Mouse (Mus musculus): ENCODE measurements around the gene Polr1c.

Gene Polr1c

DNA sequence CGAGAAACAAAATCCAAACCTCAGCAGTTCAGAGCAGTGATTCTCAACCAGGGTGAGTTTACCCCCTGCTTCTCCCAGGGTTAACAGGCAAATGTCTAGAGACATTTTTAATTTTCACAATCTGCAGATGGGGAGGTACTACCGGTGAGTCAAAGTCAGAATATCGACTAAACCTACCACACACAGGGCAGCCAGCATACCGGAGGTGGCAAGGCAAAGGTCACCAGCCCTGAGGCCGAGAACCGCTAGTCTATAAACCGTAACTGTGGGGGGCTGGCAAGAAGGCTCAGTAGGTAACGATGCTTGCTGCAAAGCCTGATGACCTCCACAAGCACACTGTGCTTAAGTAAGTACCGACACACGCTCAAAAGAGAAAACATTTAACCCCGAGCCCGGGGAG lies 17.6 kb upstream of the Polr1c start:
- no peak for DNase-seq

DNA sequence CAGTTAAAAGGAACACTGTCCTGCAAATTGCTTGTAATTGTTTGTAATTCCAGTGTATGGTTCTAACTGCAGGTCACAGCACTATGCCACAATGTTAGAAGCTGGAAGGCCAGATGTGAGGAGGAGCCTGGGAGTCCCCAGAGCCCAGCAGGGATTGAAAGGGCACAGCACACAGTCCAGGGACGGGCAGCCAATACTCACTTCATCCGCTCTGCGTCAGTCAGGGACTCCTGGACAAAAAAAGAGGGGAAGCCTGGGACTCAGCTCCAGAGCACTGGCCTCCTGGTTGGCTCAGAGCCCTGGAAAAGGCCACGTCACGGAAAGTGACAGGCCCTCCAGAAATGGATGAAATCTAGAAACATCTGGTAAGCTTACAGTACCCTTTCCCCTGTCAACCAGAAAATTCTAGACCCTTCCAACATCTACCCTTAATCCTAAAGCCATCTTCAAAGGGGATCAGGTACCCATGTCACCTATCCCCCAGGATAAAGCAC lies 14.4 kb upstream of the Polr1c start:
- no peak for DNase-seq

DNA sequence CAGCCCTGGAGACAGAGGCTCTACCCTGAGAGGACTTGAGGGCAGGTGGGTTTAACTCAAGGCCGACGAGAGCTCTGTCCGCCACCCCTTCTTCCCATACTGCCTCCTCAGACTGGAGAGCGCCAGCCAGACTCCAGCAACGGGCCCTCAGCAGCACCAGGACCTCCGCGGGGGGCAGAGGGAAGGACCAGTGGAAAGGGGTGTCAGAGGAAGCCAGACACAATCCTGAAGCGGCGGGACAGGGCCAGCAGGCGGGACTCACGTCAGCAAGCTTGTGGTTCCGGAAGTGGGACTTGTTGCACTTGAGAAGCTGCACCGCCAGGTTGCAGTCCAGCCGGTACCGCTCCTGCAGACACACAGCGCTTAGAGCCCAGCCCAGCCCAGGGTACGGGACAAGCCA lies 11.8 kb upstream of the Polr1c start:
- no peak for DNase-seq

DNA sequence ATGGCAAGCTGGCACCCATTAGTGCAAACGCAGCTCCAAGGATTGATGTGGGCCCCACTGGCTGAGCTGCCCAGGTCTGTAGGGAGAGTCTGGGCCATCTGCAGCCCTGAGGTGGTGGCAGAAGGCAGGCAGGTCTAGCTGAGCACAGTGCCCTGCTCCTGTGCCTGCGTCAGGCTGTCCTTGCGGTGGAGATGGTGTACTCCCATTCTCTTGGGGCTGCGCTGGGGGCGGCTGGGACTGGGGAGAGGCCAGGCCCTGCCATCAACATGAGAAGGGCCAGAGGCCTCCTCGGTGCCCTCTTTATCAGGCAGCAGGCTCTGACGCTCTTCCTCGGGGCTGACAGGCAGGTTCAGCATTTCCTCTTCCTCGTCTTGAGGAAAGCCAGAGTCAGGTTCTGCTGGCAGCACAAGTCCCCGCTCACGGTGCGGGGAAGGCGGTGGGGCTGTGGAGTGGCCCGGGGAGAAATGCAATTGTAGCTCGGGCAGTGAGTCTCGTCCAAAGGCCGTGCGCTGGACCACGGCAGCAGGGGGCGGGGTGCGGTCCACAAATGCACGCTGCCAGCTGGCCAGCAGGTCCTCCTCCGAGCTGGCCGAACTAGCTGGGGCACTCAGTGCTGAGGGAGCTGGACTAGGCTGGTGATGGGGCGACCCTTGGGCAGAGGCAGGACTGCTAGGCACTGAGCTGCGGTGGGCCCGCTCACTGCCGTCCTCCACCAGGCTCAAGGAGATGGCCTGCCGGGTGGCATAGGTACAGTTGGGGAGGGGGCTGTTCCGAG lies 10.6 kb upstream of the Polr1c start:
- DNase-seq, result no peak

DNA sequence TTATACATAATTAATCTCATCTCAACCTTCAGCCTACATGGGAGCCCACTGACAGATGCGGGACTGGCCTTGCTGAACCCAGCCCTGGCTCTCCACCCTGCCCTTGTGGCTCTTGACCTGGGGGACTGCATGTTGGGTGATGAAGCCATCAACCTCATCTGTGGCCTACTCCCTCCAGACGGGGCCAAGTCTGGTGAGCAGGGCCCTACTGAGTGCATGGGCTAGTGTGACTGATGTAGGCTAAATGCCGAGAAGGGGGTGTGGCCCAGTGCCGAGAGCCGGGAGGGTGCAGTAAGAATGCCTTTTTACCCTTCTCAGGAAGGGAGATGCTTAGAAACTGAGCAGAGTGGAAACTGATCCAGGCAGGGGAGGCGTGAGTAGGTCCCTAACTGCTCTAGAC lies 7.3 kb upstream of the Polr1c start:
- DNase-seq, result no peak

DNA sequence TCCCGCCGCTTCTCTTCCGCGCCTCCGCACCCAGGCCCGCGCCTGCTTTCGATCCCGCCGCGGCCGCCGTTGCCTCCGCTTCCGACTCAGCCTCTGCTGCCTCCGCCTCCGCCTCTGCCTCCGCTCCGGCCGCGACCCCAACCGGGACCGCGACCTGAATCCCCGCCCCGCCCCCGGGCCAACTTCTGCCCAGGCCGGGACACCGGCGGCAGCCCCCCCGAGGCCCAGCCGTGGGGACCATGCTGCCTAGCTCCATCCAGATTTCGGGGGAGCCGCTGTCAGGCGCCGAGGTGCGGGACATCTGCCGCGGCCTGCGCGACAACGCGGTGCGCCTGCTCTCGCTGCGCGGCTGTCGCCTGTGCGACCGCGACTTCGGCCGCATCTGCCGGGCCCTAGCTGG lies 6.3 kb upstream of the Polr1c start:
- peak; percentile 64 for DNase-seq

DNA sequence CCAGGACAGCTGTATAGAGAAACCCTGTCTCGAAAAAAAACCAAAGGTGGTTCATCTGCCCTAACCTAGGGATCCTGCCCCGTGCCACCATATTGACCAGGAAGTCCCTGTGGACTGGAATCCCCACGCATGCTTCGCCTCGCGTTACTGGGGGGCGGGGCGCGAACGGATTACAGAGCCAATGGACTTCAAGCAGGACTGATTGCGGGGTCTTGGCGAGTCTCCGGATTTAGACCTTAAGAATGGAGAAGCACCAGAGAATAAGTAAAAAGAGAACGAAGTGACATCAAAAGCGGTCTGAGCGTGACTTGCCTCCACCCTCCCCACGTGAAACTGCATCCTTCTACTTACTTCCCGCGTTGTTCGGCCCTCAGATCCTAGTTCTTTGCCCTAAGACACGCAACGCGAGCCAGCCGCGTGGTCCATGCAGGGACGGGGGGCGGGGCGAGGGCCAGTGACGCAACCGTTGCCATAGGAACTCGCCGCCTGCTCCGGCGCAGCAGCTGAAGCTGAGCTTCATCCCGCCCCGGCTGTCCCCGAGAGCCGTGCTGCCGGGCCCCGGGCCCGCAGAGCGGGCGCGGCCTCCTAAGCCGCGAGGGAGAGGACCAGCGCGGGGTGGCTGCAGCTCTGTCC lies 5.7 kb upstream of the Polr1c start, which contains the start of gene Lrrc73:
TSS of gene Lrrc73 (plus strand) at position 80 of the 633 bp plus-strand sequence.
- DNase-seq, result peak; percentile 94

DNA sequence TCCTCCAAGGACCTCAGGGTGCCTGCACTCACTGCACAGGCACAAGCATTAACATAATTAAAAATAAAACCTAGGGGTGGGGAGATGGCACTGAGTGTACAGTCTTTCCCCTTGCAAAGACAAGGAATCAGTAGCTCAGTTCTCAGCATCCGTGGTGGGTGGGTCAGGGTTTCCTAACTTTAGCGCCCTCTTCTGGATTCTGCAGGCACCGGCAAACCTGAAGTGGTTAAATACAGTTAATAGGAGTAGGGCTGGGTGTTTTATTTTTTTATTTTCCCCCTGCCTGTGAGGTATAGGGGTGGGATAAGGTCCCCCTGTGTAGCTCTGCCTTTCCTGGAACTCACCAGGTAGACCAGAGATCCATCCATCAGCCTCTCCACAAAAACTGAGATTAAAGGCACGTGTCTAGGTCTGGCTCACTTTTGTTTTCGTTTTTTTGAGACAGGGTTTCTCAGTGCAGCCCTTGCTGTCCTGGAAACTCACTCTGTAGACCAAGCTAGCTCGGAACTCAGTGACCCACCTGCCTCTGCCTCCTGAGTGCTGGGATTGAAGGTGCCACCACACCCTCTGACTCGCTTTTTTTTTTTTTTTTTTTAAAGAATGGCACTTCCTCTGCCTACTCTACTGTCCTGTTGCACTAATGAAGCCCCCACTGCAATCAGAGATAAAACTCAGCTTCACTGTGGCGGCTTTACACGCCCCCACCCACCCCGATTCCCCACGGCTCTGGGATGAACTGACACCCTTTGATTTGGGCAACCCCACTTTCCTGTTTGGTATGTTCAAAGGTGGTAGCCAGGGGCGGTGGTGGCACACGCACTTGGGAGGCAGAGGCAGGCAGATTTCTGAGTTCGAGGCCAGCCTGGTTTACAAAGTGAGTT lies 5.0 kb upstream of the Polr1c start:
- peak; percentile 65 for DNase-seq

DNA sequence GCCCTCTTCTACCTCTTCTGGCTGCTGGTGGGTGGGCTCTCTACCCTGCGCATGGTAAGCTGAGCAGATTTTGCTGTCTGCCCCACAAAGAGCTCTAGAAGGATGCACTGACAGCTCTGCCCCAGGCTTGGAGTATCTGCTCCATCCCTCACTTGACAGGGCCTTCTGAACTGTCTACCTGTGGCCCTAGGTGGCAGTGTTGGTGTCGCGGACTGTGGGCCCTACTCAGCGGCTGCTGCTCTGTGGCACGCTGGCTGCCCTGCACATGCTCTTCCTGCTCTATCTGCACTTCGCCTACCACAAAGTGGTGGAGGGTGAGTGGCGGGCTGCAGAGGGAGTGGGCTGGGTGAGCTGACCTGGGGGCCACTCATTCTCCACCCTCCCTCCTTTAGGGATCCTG lies 3.3 kb upstream of the Polr1c start:
- DNase-seq, result peak; percentile 52

DNA sequence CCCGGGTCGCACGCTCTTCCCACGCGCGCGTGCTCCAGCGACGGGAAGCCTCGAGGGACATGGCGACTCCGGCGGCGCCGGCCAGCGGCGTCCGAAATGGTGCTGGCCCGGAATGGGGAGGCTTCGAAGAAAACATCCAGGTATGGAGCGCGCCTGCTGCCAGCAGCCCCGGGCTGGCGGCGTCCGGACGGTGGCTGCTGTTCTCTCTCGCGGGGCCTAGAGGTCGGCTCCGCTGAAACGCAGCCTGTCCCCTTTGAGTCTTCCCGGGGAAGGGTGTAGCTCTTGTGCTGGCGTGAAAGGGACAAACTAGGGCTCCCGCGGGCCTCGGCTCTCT lies 302 bp upstream of the Polr1c start:
- no peak for DNase-seq

DNA sequence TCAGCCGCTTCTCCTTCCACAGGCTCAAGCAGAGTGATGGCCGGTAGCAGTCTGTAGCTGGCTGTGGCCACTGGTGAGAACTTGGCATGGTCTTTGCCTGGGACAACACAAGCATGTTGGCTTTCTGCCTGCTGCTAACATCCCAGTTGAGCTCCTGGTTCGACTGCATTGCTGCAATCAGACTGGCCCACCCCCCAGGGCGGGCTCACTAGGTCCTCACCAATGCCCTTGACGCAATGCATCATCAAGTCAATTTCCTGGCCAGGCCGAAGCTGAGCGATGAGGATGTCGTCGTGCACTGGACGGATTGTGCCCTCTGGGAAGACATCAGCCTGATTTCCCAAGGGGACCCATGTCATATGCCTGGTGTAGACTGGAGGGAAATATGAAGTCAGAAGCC lies 3.3 kb downstream of the Polr1c start:
- no peak for DNase-seq

DNA sequence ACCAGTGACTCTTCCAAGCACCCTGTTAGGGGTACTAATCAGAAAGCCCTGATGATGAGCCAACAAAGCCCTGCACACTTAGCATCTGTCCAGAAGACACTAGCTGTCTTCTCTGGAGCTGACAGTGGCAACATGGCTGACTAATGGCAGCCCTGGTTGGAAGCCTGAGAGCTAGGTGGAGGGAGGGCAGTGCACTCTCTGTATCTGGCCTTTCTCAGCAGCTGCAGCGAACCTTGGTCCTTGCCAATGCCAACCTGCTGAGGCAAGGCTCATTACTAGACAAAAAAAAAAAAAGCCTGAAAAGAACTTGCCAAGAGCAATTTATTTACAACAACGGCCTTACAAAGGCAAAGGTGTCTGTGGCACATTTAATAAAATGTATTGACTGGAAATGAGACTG lies 4.2 kb downstream of the Polr1c start:
- no peak for DNase-seq

DNA sequence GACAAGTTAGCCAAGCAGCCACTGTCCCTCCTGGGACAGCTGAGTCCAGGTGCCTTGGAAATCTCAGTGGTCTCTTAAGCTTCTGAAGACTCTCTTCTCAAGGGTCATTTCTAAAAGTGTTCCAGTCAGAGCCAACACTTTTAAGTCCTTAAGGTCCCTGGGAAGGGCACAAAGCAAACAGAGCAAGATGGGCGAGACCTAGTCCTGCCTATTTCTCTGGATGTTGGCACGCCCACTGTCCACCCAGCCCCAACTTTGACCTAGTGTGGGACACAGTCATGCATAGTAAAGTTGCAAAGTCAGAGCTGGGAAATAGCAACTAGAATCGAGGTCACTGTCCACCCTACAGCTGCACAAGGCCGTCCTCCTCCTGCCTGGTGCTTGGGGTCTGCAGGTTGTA lies 4.9 kb downstream of the Polr1c start:
- no peak for DNase-seq

DNA sequence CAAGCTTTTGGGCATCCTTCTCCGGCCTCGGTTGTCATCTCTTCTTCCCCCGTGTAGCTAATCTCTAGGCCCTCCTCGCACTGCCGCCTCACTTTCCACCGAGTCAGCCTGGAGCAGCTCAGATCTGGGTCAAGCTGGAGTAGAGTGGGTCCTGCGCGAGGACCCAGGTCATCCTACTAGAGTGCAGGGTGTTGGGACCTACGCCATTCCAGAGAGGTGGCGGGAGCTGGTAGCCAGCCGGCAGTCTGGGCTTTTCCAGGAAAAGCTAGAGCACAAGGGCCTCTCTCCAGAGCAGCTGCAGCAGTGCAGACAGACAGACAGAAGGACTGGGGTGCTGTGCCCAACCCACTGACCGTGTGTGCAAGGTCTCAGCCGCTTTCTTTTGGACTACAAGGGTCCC lies 5.6 kb downstream of the Polr1c start:
- no peak for DNase-seq

DNA sequence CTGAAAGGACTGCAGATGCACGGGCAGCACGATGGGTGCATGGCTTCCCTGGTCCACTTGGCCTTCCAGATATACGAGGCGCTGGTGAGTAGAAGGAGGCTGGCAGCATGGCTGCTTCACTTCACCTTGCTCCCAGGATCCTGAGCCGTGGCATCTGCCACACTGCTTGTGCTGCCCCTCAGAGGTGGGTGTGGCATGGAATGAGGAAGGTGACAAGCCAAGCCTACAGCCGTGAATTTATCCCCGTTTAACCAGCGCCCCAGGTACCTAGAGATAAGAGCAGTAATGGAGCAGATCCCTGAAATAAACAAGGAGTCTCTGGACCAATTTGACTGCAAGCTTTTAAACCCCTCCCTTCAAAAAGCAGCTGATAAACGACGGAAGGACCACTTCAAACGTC lies 6.4 kb downstream of the Polr1c start:
- no peak for DNase-seq

DNA sequence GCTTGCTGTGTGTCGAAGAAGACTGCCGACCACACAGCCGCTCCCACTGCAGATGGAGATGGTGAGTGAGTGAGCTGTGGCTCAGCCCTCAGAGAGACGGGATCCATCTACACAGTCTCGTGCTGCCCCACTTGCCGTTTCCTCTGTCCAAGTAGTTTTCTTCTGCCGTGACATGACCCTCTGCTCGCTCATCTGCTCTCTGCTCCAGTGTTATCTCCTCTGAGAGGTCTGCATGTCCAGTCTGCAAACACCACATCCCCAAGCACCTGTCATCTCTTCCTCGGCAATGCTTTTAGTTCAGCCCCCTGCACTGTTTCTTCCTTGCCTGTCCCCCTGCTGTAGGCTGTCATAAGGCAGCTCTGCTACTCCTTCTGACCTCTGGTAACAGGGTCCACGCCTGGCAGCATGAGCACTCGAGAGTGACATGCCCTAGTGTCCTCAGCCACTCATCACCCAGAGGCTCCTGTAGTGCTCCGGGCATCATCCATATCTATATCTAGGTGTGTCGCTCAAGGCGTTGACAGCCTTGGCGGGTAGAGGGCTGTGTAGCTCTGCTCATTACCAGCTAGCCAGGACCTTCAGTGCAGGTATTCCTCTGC lies 8.2 kb downstream of the Polr1c start:
- DNase-seq, result no peak

DNA sequence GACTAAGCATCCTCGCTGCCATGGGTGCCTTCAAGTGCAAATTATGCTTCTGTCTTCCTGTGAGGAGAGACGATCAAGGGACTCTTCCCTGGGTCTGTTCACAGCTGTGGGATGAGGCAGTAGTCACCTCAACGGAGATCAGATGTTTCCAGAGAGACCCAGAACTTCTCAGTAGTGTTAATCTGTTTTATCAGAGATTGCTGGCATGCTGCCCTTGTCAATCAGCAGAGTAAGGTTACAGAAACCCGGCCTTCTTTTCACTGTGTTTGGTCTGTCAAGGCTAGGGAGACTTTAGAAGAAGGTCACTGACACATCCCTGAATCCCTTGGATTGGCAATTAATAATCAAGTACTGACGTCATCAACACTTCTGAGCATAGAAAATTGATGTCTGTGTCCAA lies 10.4 kb downstream of the Polr1c start:
- no peak for DNase-seq

DNA sequence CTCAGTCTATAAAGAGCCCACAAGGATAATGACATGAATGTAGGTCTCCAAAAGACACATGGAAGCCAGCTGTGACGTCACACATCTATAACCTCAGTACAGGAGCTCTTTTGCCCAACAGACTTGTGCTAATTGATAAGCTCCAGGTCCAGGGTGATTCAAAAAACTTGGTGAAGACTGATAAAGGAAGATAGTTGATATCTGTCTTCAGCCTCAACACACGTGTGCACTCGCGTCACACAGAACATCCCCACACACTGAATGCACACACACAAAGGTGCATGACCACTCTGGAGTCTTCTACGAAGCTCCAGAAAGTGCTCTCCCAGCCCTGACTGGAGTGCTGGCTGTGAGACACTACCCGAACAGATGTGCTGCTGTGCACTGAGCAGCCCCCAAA lies 10.8 kb downstream of the Polr1c start:
- no peak for DNase-seq

DNA sequence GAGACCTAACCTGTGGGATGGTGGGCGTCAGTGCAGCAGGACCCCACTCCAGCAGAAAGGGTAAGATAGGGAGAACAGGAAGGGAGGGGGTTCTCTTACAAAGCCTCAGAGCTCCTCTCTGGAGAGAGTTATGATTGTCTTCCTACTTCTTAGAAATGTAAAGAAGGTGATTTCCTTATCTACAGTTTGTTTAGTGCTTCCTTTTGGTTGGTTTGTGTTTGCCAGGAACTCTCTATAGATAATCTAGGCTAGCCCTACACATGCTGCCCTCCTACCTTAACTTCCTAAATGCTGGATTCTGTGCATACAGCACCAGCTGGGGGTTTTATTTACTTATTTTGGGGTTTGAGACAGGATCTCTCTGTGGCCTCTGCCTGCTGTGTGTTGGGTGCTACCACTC lies 11.8 kb downstream of the Polr1c start:
- no peak for DNase-seq

DNA sequence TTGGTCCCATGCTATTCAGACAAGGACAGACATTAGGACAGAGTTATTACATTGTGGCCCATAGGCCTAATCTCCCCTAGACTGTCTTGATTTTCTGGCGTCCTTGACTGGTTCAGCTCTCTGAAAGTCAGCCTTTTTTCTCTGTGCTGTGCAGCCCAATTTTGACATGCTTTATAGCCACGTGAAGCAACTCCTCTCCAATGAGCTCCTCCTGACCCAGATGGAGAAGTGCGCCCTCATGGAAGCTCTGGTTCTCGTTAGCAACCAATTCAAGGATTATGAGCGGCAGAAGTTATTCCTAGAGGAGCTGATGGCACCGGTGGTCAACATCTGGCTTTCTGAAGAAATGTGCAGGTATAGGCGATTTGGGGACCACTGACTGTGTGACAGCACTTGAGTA lies 20.3 kb downstream of the Polr1c start:
- DNase-seq, result no peak

DNA sequence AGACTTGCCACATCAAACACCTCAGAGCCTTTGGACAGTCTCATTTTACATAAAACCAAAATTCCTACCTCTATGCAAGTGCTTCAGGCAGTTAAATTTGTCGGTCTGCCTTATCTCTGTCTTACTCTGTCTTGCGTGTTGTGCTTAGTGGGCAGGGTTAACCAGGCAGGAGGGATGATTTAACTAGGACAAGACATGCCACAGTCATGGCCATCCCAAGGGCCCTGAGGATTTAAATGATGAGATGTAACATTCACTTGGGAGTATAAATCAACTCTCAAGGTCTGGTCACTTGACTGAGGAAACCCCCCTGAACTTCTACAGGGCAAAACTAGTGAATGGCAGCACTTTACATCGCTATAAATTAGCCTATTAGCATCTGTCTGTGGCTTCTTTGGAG lies 26.3 kb downstream of the Polr1c start:
- no peak for DNase-seq

DNA sequence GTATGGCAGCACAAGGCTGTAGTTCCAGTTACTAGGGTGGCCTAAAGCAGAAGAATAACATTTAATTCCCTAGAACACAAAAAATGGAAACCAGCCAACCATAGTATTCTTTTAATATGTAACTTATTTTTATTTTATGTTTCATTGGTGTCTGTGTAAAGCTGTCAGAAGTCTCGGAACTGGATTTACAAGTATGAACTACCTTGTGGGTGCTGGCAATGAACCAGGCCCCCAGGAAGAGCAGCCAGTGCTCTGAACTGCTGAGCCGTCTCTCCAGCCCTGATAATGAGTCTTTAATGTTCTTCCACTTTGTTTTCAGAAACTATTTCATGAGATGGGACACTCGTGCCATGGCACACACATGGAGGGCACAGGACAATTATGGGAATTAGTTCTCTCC lies 37.3 kb downstream of the Polr1c start:
- DNase-seq, result no peak

DNA sequence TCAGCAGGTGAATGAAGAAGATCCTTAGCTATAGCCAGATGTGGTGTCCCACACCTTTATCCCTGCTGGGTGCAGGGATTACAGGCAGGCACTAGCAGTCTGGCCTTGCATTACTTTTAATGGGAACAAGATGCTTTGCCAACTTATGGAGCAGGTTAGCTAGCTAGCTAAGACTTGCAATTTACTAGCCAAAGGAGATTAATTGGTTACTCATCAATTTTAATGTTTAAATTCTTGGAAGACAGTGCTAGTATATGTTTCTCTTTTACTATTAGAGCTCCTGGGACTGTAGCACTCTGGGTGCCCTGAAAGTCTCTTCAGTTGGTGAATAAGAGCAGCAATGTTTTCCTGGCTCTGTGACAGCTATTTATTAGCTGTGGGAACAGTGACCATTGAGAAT lies 41.2 kb downstream of the Polr1c start:
- no peak for DNase-seq

Measured in thymus, postnatal 4 days (tissue).